Mouse (Mus musculus) hindbrain, postnatal 0 days (tissue): Measurements from ENCODE around the gene Strc. TPM values are rescaled to one million over a fixed set of nuclear protein-coding genes. Genes with fewer than 3 reads are reported as not detected.
A peak's percentile ranks its signal among the peaks of the same experiment; 100 is the strongest.

Source experiments
- ATAC-seq: fragments of 200-750 bp; cut with Nextera tagmentation; 2 replicates; pipeline ENCODE4 v1.8.0; 2017; ENCODE audit warnings: mild to moderate bottlenecking, moderate TSS enrichment, moderate library complexity
- DNase-seq: peaks from one replicate; pipeline ENCODE4 v3.0.0-alpha.2; 2015; ENCODE audit warnings: low spot score
- H3K27ac ChIP-seq: fragments of 300-500 bp; sonication (generic); 2 replicates; pipeline ENCODE4 v1.5.1; 2014; ENCODE audit warnings: mild to moderate bottlenecking
- H3K27me3 ChIP-seq: fragments of 300-500 bp; sonication (generic); 2 replicates; pipeline ENCODE4 v1.6.1; 2014; ENCODE audit warnings: low read length, mixed read lengths; ENCODE audit not compliant: insufficient read depth
- H3K36me3 ChIP-seq: fragments of 300-500 bp; sonication (generic); 2 replicates; pipeline ENCODE4 v1.6.1; 2014; ENCODE audit warnings: low read length, mixed read lengths; ENCODE audit not compliant: insufficient read depth
- H3K4me1 ChIP-seq: fragments of 300-500 bp; sonication (generic); 2 replicates; pipeline ENCODE4 v1.6.1; 2014; ENCODE audit warnings: antibody characterized with exemption, low read length, mixed read lengths; ENCODE audit not compliant: insufficient read depth
- H3K4me2 ChIP-seq: fragments of 300-500 bp; sonication (generic); 2 replicates; pipeline ENCODE4 v1.6.1; 2014; ENCODE audit warnings: low read depth, mild to moderate bottlenecking, low read length, moderate library complexity, mixed read lengths
- H3K4me3 ChIP-seq: fragments of 300-500 bp; sonication (generic); 2 replicates; pipeline ENCODE4 v1.5.1; 2014; ENCODE audit warnings: low read length
- H3K9ac ChIP-seq: fragments of 300-500 bp; sonication (generic); replicated peaks from 2 replicates; pipeline ENCODE4 v1.6.1; 2014; ENCODE audit warnings: mild to moderate bottlenecking, low read length, moderate library complexity, mixed read lengths
- H3K9me3 ChIP-seq: fragments of 300-500 bp; sonication (generic); 2 replicates; pipeline ENCODE4 v1.6.1; 2016; ENCODE audit warnings: low read length, mixed read lengths
- CTCF ChIP-seq: IDR thresholded peaks from 2 replicates; pipeline ENCODE4 v1.5.1; 2016; ENCODE audit warnings: antibody characterized with exemption, control low read depth, low read depth
- WGBS: fragments of 180-500 bp; shearing (Covaris S2); extraction: QIAGEN DNeasy Blood & Tissue Kit; methylation state at CpG from one replicate; pipeline ENCODE4 v1.1.7; 2014; 5-methylcytosine and 5-hydroxymethylcytosine counted together
- polyA plus RNA-seq: library from polyadenylated mRNA; unstranded; fragments of >200 nt; fragmentation: Nextera tagmentation; extraction: Ambion mirVana; gene quantifications from 2 replicates; pipeline ENCODE4 v1.2.1, GENCODE M21; 2015
- total RNA-seq: library from RNA; depleted of rRNA; stranded (reverse); fragments of >200 nt; gene quantifications from 2 replicates; pipeline ENCODE4 v1.2.3, GENCODE M21; 2014

The Strc gene
- total and polyA plus RNA-seq, 2 experiments from 2014 or later, result 0.03 TPM; not detected in 1

GRCm38 (mm10) chr2:121415103-121415502, 28.1 kb upstream of the Strc start:
- Histone ChIP-seq H3K4me1 (peaks cover 11% of the 10 kb centered on the region; the same call in 1 of the 2 replicates), H3K36me3 (peaks cover 7% of the 10 kb centered on the region; the same call in 1 of the 2 replicates), H3K4me2 (peak overlapping the region; percentile 59), H3K9me3 (no peaks in the 10 kb centered on the region), H3K27me3 (no peaks in the 10 kb centered on the region), H3K9ac (peak overlapping the region; percentile 9), H3K4me3 (peak overlapping the region; percentile 72), H3K27ac (no peak overlapping the region)
- 63% methylated on average over 3 of the region's 3 CpGs for WGBS
- no peak for ATAC-seq
- TF ChIP-seq CTCF, result no peak
- no peak for DNase-seq

GRCm38 (mm10) chr2:121414139-121414685, 27.2 kb upstream of the Strc start:
- peaks cover 11% of the 10 kb centered on the region; the same call in 1 of the 2 replicates for H3K4me1 ChIP-seq
- H3K27ac ChIP-seq, result peak overlapping the region; percentile 92
- H3K27me3 ChIP-seq, result no peaks in the 10 kb centered on the region
- H3K9me3 ChIP-seq, result no peaks in the 10 kb centered on the region
- peak; percentile 39 for ATAC-seq
- peak overlapping the region; percentile 91 for H3K9ac ChIP-seq
- H3K4me2 ChIP-seq, result peak overlapping the region; percentile 59
- WGBS, result 1% methylated on average over 23 of the region's 32 CpGs
- no peak for TF ChIP-seq CTCF
- peaks cover 7% of the 10 kb centered on the region; the same call in 1 of the 2 replicates for H3K36me3 ChIP-seq
- no peak for DNase-seq
- H3K4me3 ChIP-seq, result peak overlapping the region; percentile 72

DNA sequence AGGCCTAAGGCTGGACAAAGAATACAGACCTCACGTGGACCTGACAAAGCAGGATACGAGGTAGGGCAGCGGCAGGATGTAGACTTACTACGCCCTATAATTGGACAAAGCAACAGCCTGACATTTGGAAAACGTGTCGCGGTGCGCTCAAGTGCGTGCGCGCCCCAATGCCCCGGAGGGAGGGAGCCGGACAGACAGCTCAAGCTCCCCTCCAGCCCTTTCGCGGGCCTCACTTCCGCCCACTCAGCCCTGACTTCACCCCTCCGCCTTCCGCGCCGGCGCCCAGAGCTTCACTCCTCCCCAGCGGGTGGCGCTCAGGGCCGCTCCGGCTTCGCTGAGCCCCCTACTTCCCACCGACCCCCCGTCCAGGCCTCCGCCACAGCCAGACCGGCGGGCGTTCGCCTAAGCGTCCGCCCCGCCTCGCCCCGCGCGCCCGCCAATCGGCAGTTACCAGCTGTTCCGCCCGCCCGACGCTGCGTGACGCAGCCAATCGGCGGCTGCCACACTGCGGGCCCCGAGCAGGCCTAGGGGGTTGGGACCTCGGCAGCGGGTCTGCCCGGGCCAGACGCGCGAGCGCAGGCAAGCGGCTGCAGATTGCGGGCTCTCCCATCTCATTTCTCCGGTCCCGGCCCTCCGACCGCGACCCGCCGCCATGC, 26.5 kb upstream of the Strc start, which contains the start of the genes Pdia3 and Catsper2:
Gene Pdia3, plus strand, starts transcription at position 389 of the 656 bp plus-strand sequence.
Gene Catsper2, minus strand, starts transcription at position 406 of the 656 bp plus-strand sequence.
- peak within 1 kb of the TSS; percentile 92 for H3K27ac ChIP-seq
- ATAC-seq, result peak; percentile 99
- WGBS, result under 1% methylated on average over 67 of the region's 68 CpGs
- H3K4me2 ChIP-seq, result peak within 1 kb of the TSS; percentile 59
- H3K4me3 ChIP-seq, result peak within 1 kb of the TSS; percentile 72
- TF ChIP-seq CTCF, result peak; percentile 35
- no peaks in the 10 kb centered on the region for H3K9me3 ChIP-seq
- peak within 1 kb of the TSS; percentile 91 for H3K9ac ChIP-seq
- peak; percentile 98 for DNase-seq
- peaks cover 11% of the 10 kb centered on the region; the same call in 1 of the 2 replicates for H3K4me1 ChIP-seq
- peaks cover 7% of the 10 kb centered on the region; the same call in 1 of the 2 replicates for H3K36me3 ChIP-seq
- no peaks in the 10 kb centered on the region for H3K27me3 ChIP-seq

- H3K4me2 ChIP-seq, result peak overlapping the region; percentile 59
- DNase-seq, result no peak
- peaks cover 6% of the 10 kb centered on the region; the same call in 1 of the 2 replicates for H3K36me3 ChIP-seq
- peak overlapping the region; percentile 91 for H3K9ac ChIP-seq
- no peaks in the 10 kb centered on the region for H3K9me3 ChIP-seq
- WGBS, result 13% methylated on average over 4 of the region's 4 CpGs
- ATAC-seq, result peak; percentile 0; the same call in 1 of the 2 replicates
- H3K27me3 ChIP-seq, result no peaks in the 10 kb centered on the region
- peak overlapping the region; percentile 72 for H3K4me3 ChIP-seq
- H3K27ac ChIP-seq, result peak overlapping the region; percentile 92
- peaks cover 11% of the 10 kb centered on the region; the same call in 1 of the 2 replicates for H3K4me1 ChIP-seq
- no peak for TF ChIP-seq CTCF
Measured at GRCm38 (mm10) chr2:121412843-121413386, 25.9 kb upstream of the Strc start.

- Histone ChIP-seq H3K9me3 (no peaks in the 10 kb centered on the region), H3K27ac (no peak overlapping the region), H3K4me1 (0 out of 2 replicates have a peak, but pooled peaks cover 2% of the 10 kb centered on the region), H3K4me2 (no peak overlapping the region), H3K4me3 (no peak overlapping the region), H3K27me3 (no peaks in the 10 kb centered on the region), H3K36me3 (no peaks in the 10 kb centered on the region), H3K9ac (no peak overlapping the region)
- 33% methylated on average over 4 of the region's 4 CpGs for WGBS
- no peak for ATAC-seq
- TF ChIP-seq CTCF, result peak; percentile 40
- DNase-seq, result no peak
Measured at GRCm38 (mm10) chr2:121408160-121408559, 21.2 kb upstream of the Strc start.

DNA sequence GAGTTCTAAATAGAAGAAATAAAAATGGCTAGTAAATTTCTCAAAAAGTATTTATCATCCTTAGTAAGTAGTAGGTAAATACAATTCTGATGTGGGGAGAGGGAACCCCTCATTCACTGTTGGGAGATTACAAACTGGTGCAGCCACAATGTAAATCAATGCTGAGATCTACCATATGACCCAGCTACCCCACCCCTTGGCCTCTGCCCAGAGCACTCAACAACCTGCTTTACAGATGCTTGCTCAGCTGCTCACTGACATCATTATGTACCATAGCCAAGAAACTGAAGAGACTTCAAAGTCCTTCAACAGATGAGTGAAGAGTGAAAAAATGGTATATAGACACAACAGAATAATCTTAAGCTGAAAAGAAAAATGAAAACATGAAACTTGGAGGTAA, 16.3 kb upstream of the Strc start:
- Histone ChIP-seq H3K4me1 (no peaks in the 10 kb centered on the region), H3K36me3 (no peaks in the 10 kb centered on the region), H3K27ac (no peak overlapping the region), H3K27me3 (no peaks in the 10 kb centered on the region), H3K9ac (no peak overlapping the region), H3K4me2 (no peak overlapping the region), H3K4me3 (no peak overlapping the region), H3K9me3 (no peaks in the 10 kb centered on the region)
- no peak for DNase-seq
- no peak for TF ChIP-seq CTCF
- ATAC-seq, result no peak
